Mouse (Mus musculus) midbrain, embryonic 13.5 days (tissue): ENCODE measurements around the gene Gm8453. TPM values are rescaled to one million over a fixed set of nuclear protein-coding genes. Genes with fewer than 3 reads are reported as not detected.
"Not testable (repeated sequence)": the region's sequence is repeated elsewhere in the genome, so short reads cannot be mapped to it uniquely, and the experiment has no call there.

Source experiments
- ATAC-seq: fragments of 200-750 bp; cut with Nextera tagmentation; 2 replicates; pipeline ENCODE4 v1.8.0; 2017; ENCODE audit warnings: mild to moderate bottlenecking, moderate TSS enrichment, moderate library complexity
- H3K27ac ChIP-seq: fragments of 300-500 bp; sonication (generic); 2 replicates; pipeline ENCODE4 v1.5.1; 2015; ENCODE audit warnings: inconsistent platforms, mild to moderate bottlenecking, moderate library complexity
- H3K27me3 ChIP-seq: fragments of 300-500 bp; sonication (generic); 2 replicates; pipeline ENCODE4 v1.6.1; 2015; ENCODE audit warnings: mild to moderate bottlenecking, inconsistent platforms
- H3K36me3 ChIP-seq: fragments of 300-500 bp; sonication (generic); 2 replicates; pipeline ENCODE4 v1.6.1; 2015; ENCODE audit warnings: mild to moderate bottlenecking, inconsistent platforms
- H3K4me1 ChIP-seq: fragments of 300-500 bp; sonication (generic); replicated peaks from 2 replicates; pipeline ENCODE4 v1.6.1; 2015; ENCODE audit warnings: inconsistent platforms
- H3K4me2 ChIP-seq: fragments of 300-500 bp; sonication (generic); replicated peaks from 2 replicates; pipeline ENCODE4 v1.6.1; 2015; ENCODE audit warnings: moderate library complexity, mild to moderate bottlenecking, inconsistent platforms
- H3K4me3 ChIP-seq: fragments of 300-500 bp; sonication (generic); replicated peaks from 2 replicates; pipeline ENCODE4 v1.5.1; 2015; ENCODE audit warnings: mild to moderate bottlenecking, inconsistent platforms
- H3K9ac ChIP-seq: fragments of 300-500 bp; sonication (generic); replicated peaks from 2 replicates; pipeline ENCODE4 v1.6.1; 2015; ENCODE audit warnings: mild to moderate bottlenecking, inconsistent platforms
- H3K9me3 ChIP-seq: fragments of 300-500 bp; sonication (generic); 2 replicates; pipeline ENCODE4 v1.6.1; 2016; ENCODE audit warnings: mild to moderate bottlenecking, inconsistent platforms
- WGBS: fragments of 180-500 bp; shearing (Covaris S2); methylation state at CpG from one replicate; pipeline ENCODE4 v1.1.7; 2015; 5-methylcytosine and 5-hydroxymethylcytosine counted together
- polyA plus RNA-seq: library from polyadenylated mRNA; unstranded; fragments of >200 nt; fragmentation: Nextera tagmentation; extraction: Ambion mirVana; gene quantifications from 2 replicates; pipeline ENCODE4 v1.2.1, GENCODE M21; 2015

Gene Gm8453
- not detected in 2 replicates for polyA plus RNA-seq

- H3K27ac ChIP-seq, H3K9me3 ChIP-seq, H3K9ac ChIP-seq, H3K27me3 ChIP-seq, H3K4me2 ChIP-seq, H3K4me1 ChIP-seq, ATAC-seq, H3K36me3 ChIP-seq, H3K4me3 ChIP-seq: not testable (repeated sequence)
- WGBS = 21% methylated on average over 1 of the region's 2 CpGs
These were observed at the start of gene Gm8453 for GRCm38 (mm10) chr7:22229384-22229783. TSS of gene Gm8453 (minus strand) at chr7:22229484.

- not testable (repeated sequence) for H3K36me3 ChIP-seq, H3K4me1 ChIP-seq, H3K27me3 ChIP-seq, H3K9me3 ChIP-seq, H3K9ac ChIP-seq, ATAC-seq, H3K4me2 ChIP-seq, H3K27ac ChIP-seq, H3K4me3 ChIP-seq
- WGBS = no CpG with 5 or more reads among the region's 2 CpGs
These were observed 28.1 kb downstream of the Gm8453 start, which contains the start of gene Gm8653 for GRCm38 (mm10) chr7:22201164-22201563. TSS of gene Gm8653 (minus strand) at chr7:22201264.

DNA sequence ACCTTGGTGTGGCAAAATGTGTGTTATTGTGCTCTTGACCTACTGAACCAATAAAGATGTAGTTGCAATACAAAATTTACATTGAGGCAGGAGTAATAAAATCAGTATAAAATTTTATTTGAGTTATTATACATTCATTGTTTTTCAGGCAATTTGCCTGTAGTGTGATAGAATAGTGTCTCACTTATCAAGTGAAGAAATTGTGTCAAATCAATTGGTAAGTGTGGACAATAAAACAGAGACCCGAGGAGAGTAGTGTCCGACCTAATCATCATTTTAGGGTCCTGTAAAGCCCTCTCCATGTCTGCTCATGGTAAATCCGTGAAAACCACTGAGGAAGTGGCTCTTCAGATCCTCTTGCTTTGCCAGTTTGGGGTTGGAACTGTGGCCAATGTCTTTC is 40.2 kb downstream of the Gm8453 start, which contains the start of gene Vmn1r143:
Gene Vmn1r143, plus strand, starts transcription at position 301 of the 400 bp plus-strand sequence.
- WGBS = no CpG with 5 or more reads among the region's 3 CpGs
- H3K36me3 ChIP-seq, ATAC-seq: not testable (repeated sequence)

More for the DNA sequence above, 40.2 kb downstream of the Gm8453 start, which contains the start of gene Vmn1r143:
- not testable (repeated sequence) for H3K27me3 ChIP-seq, H3K9ac ChIP-seq, H3K27ac ChIP-seq, H3K9me3 ChIP-seq, H3K4me3 ChIP-seq, H3K4me2 ChIP-seq, H3K4me1 ChIP-seq

Other genes with a start within 250 kb of the Gm8453 start
- gene Vmn1r137, start 234.9 kb downstream of the Gm8453 start, polyA plus RNA-seq = not detected in 2 replicates
- gene Vmn1r138, start 200.6 kb downstream of the Gm8453 start, polyA plus RNA-seq = not detected in 2 replicates
- not detected in 2 replicates for gene Gm6176, start 173.2 kb downstream of the Gm8453 start, polyA plus RNA-seq
- gene Vmn1r139, start 160.4 kb downstream of the Gm8453 start, polyA plus RNA-seq = not detected in 2 replicates
- not detected in 2 replicates for gene Gm16451, start 111.2 kb downstream of the Gm8453 start, polyA plus RNA-seq
- not detected in 2 replicates for gene Gm10666, start 94.7 kb downstream of the Gm8453 start, polyA plus RNA-seq
- not detected in 2 replicates for gene Vmn1r142, start 65.4 kb downstream of the Gm8453 start, polyA plus RNA-seq
- not detected in 2 replicates for gene Vmn1r143, start 40.1 kb downstream of the Gm8453 start, polyA plus RNA-seq
- not detected in 2 replicates for gene Gm8653, start 28.2 kb downstream of the Gm8453 start, polyA plus RNA-seq
- gene Gm4187, start 100.2 kb upstream of the Gm8453 start, polyA plus RNA-seq = not detected in 2 replicates
- gene Gm8660, start 141.6 kb upstream of the Gm8453 start, polyA plus RNA-seq = not detected in 2 replicates
- gene Vmn1r148, start 184.1 kb upstream of the Gm8453 start, polyA plus RNA-seq = not detected in 2 replicates
- gene Vmn1r149, start 208.7 kb upstream of the Gm8453 start, polyA plus RNA-seq = not detected in 2 replicates
- not detected in 2 replicates for gene Gm10665, start 234.6 kb upstream of the Gm8453 start, polyA plus RNA-seq